ENCODE assay signal across 10 mouse cellular contexts in genomic region chr2:148338894-148339293, GRCm38 (mm10). TPM values are rescaled to one million over a fixed set of nuclear protein-coding genes. Genes with fewer than 3 reads are reported as not detected.
DNase-seq lines count a peak whose midpoint lies in the region; ATAC-seq and TF ChIP-seq lines count a peak whose summit lies in the region.
"Had no signal": no experiment of that assay in that cellular context is flagged by ENCODE, and none has a peak within 500 bp of the region (broad histone marks: within the 10 kb centered on the region; RNA-seq: fewer than 3 reads in every experiment).

No protein-coding gene starts in this region.

- H3K4me3 ChIP-seq in kidney, adult 2 months (ENCODE audit: insufficient read depth, low read depth, low read length): no peak overlapping the region
- no peak overlapping the region for H3K4me3 ChIP-seq in lung, embryonic 15.5 days
- no peak overlapping the region for H3K4me3 ChIP-seq in stomach, embryonic 14.5 days (ENCODE audit: low read depth, low read length)
- no peak overlapping the region for H3K4me3 ChIP-seq in stomach, postnatal 0 days (ENCODE audit: low read depth, low read length)
- no peak overlapping the region for H3K4me3 ChIP-seq in hindbrain, postnatal 0 days (ENCODE audit: low read length)
- H3K4me3 ChIP-seq: embryonic facial prominence, embryonic 15.5 days had no signal

- TF ChIP-seq POLR2A in kidney, adult 2 months (IDR thresholded peaks at IDR 0.05; ENCODE audit: low read depth, low read length): no peak

- no peak overlapping the region for H3K9ac ChIP-seq in lung, embryonic 15.5 days
- H3K9ac ChIP-seq in stomach, embryonic 14.5 days (replicated peaks; ENCODE audit: low read depth, low read length): no peak overlapping the region
- H3K9ac ChIP-seq in stomach, postnatal 0 days (ENCODE audit: low read length): no peak overlapping the region
- no peak overlapping the region for H3K9ac ChIP-seq in hindbrain, postnatal 0 days (replicated peaks; ENCODE audit: low read length)
- H3K9ac ChIP-seq: embryonic facial prominence, embryonic 15.5 days had no signal

- H3K4me2 ChIP-seq in lung, embryonic 15.5 days: no peak overlapping the region
- H3K4me2 ChIP-seq in stomach, embryonic 14.5 days (replicated peaks; ENCODE audit: low read depth, low read length): no peak overlapping the region
- no peak overlapping the region for H3K4me2 ChIP-seq in stomach, postnatal 0 days (replicated peaks; ENCODE audit: low read depth)
- H3K4me2 ChIP-seq in hindbrain, postnatal 0 days (ENCODE audit: low read depth, low read length): no peak overlapping the region
- H3K4me2 ChIP-seq: embryonic facial prominence, embryonic 15.5 days had no signal

- no peaks in the 10 kb centered on the region for H3K27me3 ChIP-seq in kidney, adult 2 months (replicated peaks; ENCODE audit: control insufficient read depth, insufficient read depth, low read length)
- no peaks in the 10 kb centered on the region for H3K27me3 ChIP-seq in lung, embryonic 15.5 days
- no peaks in the 10 kb centered on the region for H3K27me3 ChIP-seq in stomach, embryonic 14.5 days (ENCODE audit: control insufficient read depth, insufficient read depth, low read length)
- no peaks in the 10 kb centered on the region for H3K27me3 ChIP-seq in stomach, postnatal 0 days (ENCODE audit: control insufficient read depth, insufficient read depth, low read length)
- no peaks in the 10 kb centered on the region for H3K27me3 ChIP-seq in hindbrain, postnatal 0 days (ENCODE audit: insufficient read depth, low read length)
- H3K27me3 ChIP-seq: embryonic facial prominence, embryonic 15.5 days had no signal

- no peak for ATAC-seq in lung, embryonic 15.5 days (ENCODE audit: borderline replicate concordance, extremely low read depth, low FRiP score, low TSS enrichment)
- ATAC-seq in stomach, embryonic 14.5 days (ENCODE audit: insufficient number of reproducible peaks, insufficient read depth, low FRiP score, low read depth): no peak
- ATAC-seq in stomach, postnatal 0 days (ENCODE audit: low FRiP score, low TSS enrichment): no peak
- no peak for ATAC-seq in hindbrain, postnatal 0 days

- TF ChIP-seq EP300 in stomach, postnatal 0 days (optimal IDR thresholded peaks at IDR 0.05): no peak

- no peaks in the 10 kb centered on the region for H3K36me3 ChIP-seq in kidney, adult 2 months (ENCODE audit: control insufficient read depth, insufficient read depth, low read length)
- H3K36me3 ChIP-seq in lung, embryonic 15.5 days: no peaks in the 10 kb centered on the region
- no peaks in the 10 kb centered on the region for H3K36me3 ChIP-seq in stomach, embryonic 14.5 days (ENCODE audit: control insufficient read depth, insufficient read depth, low read length)
- H3K36me3 ChIP-seq in stomach, postnatal 0 days (ENCODE audit: control insufficient read depth, insufficient read depth, low read length): no peaks in the 10 kb centered on the region
- H3K36me3 ChIP-seq in hindbrain, postnatal 0 days (ENCODE audit: insufficient read depth, low read length): no peaks in the 10 kb centered on the region
- H3K36me3 ChIP-seq: embryonic facial prominence, embryonic 15.5 days had no signal

- DNase-seq in kidney, adult 2 months: no peak
- DNase-seq in kidney, postnatal 4 days: no peak
- DNase-seq in lung, postnatal 4 days: no peak
- DNase-seq in stomach, postnatal 0 days (ENCODE audit: low spot score): no peak
- no peak for DNase-seq in hindbrain, postnatal 0 days (ENCODE audit: low spot score)

- TF ChIP-seq CTCF in kidney, adult 2 months (conservative IDR thresholded peaks at IDR 0.05; ENCODE audit: insufficient read depth, insufficient read length, low read depth, low read length): no peak
- TF ChIP-seq CTCF in stomach, postnatal 0 days (IDR thresholded peaks at IDR 0.05; ENCODE audit: low read depth): no peak
- TF ChIP-seq CTCF in hindbrain, postnatal 0 days (IDR thresholded peaks at IDR 0.05; ENCODE audit: low read depth): no peak

- peak overlapping the region; percentile 27; the same call in 1 of the 2 replicates for H3K27ac ChIP-seq in kidney, adult 2 months (ENCODE audit: insufficient read depth, low read depth, low read length)
- H3K27ac ChIP-seq in lung, embryonic 15.5 days: peak overlapping the region; percentile 24; the same call in 1 of the 2 replicates
- 0 out of 2 replicates have a peak overlapping the region, but pooled peaks have one; percentile 29 for H3K27ac ChIP-seq in stomach, embryonic 14.5 days (ENCODE audit: low read length)
- no peak overlapping the region for H3K27ac ChIP-seq in stomach, postnatal 0 days (replicated peaks)
- H3K27ac ChIP-seq in hindbrain, postnatal 0 days: no peak overlapping the region

- no peaks in the 10 kb centered on the region for H3K9me3 ChIP-seq in lung, embryonic 15.5 days
- H3K9me3 ChIP-seq in stomach, embryonic 14.5 days (ENCODE audit: control insufficient read depth, low read depth, low read length): no peaks in the 10 kb centered on the region
- H3K9me3 ChIP-seq in stomach, postnatal 0 days (ENCODE audit: control insufficient read depth, low read length): no peaks in the 10 kb centered on the region
- no peaks in the 10 kb centered on the region for H3K9me3 ChIP-seq in hindbrain, postnatal 0 days (ENCODE audit: low read length)
- H3K9me3 ChIP-seq: embryonic facial prominence, embryonic 15.5 days had no signal

- H3K4me1 ChIP-seq in kidney, adult 2 months (ENCODE audit: control insufficient read depth, insufficient read depth, low read length): no peaks in the 10 kb centered on the region
- 0 out of 2 replicates have a peak, but pooled peaks cover 9% of the 10 kb centered on the region for H3K4me1 ChIP-seq in lung, embryonic 15.5 days
- 0 out of 2 replicates have a peak, but pooled peaks cover 2% of the 10 kb centered on the region for H3K4me1 ChIP-seq in stomach, embryonic 14.5 days (ENCODE audit: control insufficient read depth, insufficient read depth, low read length)
- H3K4me1 ChIP-seq in stomach, postnatal 0 days (replicated peaks; ENCODE audit: control insufficient read depth, insufficient read depth): no peaks in the 10 kb centered on the region
- H3K4me1 ChIP-seq in hindbrain, postnatal 0 days (ENCODE audit: insufficient read depth, low read length): no peaks in the 10 kb centered on the region
- H3K4me1 ChIP-seq: embryonic facial prominence, embryonic 15.5 days had no signal

RNA-seq across cellular contexts. Expression of gene Sstr4, which starts 56.2 kb away (rescaled TPM):
- 0.34 and 0.36 TPM in 2 replicates for polyA plus RNA-seq in kidney, adult 2 months (2012; rRNA removed)
- polyA plus RNA-seq in lung, embryonic 15.5 days (2015; fragmentation: Nextera tagmentation; extraction: Ambion mirVana): 2.9 and 3.0 TPM in 2 replicates
- polyA plus RNA-seq in stomach, embryonic 14.5 days (2014; fragmentation: Nextera tagmentation; extraction: Ambion mirVana): 3.9 and 4.0 TPM in 2 replicates
- 0.31 and 0.49 TPM in 2 replicates for polyA plus RNA-seq in stomach, postnatal 0 days (2015; fragmentation: Nextera tagmentation; extraction: Ambion mirVana)
- 13.4 and 14.0 TPM in 2 replicates for total RNA-seq in hindbrain, postnatal 0 days (2014; rRNA removed)
- polyA plus RNA-seq in hindbrain, postnatal 0 days (2015; fragmentation: Nextera tagmentation; extraction: Ambion mirVana): 2.7 and 2.8 TPM in 2 replicates
- polyA plus RNA-seq: liver, embryonic 16.5 days; thymus, postnatal 0 days had no signal

Comparison
In these comparisons a context has a peak if more than half of its experiments do, and no peak if none do; other contexts are left out.
1. H3K27ac ChIP-seq: peak in kidney, adult 2 months (single experiment), lung, embryonic 15.5 days (single experiment) and stomach, embryonic 14.5 days (single experiment); none in stomach, postnatal 0 days (single experiment) and hindbrain, postnatal 0 days (single experiment).